Mouse (Mus musculus): ENCODE results near the gene Zfp511.

Zfp511 gene

GRCm38 (mm10) chr7:140036281-140037170, at the start of gene Zfp511, which contains the start of gene Tubgcp2:
Gene Zfp511, plus strand, starts transcription at chr7:140036391.
Gene Tubgcp2, minus strand, starts transcription at chr7:140036669.
- CTCF ChIA-PET: interaction anchor here in 1 of 4 experiments (0.7 to 0.9 kb wide), 2 partner anchors 22 to 28 kb away, joined by 3 read pairs; no protein-coding TSS in a partner anchor
- POLR2A ChIA-PET: interaction anchor here in 3 of 4 experiments (0.7 to 1.8 kb wide), 20 partner anchors 8 to 785 kb away, joined by 3 to 19 read pairs (median 4); partner anchors contain the start of genes Msx3 (in 2 of the 3), 6430531B16Rik (in 1 of the 3), Adam8 (in 1 of the 3) and Fuom (in 1 of the 3)

- POLR2A ChIA-PET: interaction anchor here in 3 of 4 experiments (0.6 to 1.2 kb wide), 3 partner anchors 15 to 70 kb away, joined by 3 to 4 read pairs (median 3); no protein-coding TSS in a partner anchor
- CTCF ChIA-PET: interaction anchor here in 1 of 4 experiments (1.1 to 1.3 kb wide), 2 partner anchors 18 to 94 kb away, joined by 3 to 5 read pairs; partner anchors contain the start of gene Kndc1
Observed at GRCm38 (mm10) chr7:139988272-139988671, 47.9 kb upstream of the Zfp511 start.

DNA sequence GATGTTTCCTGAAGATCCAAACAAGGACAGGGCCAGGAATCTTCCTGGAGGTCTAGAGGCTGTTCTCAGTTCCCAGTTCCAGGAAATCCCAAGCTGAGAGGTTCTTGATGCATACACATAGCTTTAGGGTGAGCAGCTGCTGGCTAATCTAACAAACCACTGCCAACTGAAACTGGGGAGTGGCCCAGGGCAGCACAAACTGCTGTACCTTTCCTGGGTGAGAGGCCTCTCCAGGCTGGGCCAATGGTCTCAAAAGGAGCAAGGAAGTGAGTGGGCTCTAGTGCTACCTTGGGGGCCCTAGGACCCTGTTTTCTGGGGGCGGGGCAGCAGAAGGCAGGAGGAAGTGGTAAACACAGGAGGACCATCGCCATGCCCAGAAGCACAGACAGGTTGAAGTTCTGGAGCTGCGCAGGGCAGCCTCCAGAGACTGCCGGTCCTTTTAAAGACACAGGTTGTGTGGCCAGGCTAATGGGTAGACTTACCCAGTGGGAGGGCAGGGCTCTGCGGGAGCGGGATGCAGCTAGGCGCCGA, 45.3 kb upstream of the Zfp511 start:
- CTCF ChIA-PET: interaction anchor here in 2 of 4 experiments (0.8 to 1.3 kb wide), 2 partner anchors 21 to 375 kb away, joined by 4 read pairs; no protein-coding TSS in a partner anchor
- POLR2A ChIA-PET: interaction anchor here in 3 of 4 experiments (0.5 to 3.1 kb wide), 7 partner anchors 9 to 619 kb away, joined by 3 to 12 read pairs (median 6); partner anchors contain the start of genes Tubgcp2 (in 1 of the 3) and Zfp511 (in 1 of the 3)

DNA sequence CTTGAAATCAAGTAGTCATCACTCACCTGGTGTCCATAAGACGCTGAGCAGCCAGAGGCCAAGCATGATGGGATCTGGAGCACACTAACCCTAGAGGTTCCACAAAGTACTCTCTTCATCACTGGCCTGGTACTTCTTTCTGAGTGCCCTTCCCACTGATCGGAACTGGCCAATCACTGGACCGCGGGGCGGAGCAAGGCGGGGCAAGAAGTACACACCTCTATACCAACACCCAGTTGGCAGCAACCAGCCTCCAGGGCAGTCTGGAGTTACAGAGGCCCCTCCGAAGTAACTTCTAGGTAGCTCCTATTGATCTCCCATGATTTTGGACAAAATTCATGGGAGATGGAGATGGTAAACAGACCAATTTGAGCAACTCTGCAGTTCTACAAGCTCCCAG, 43.8 kb upstream of the Zfp511 start, which contains the start of gene Adam8:
Gene Adam8, minus strand, starts transcription at position 157 of the 400 bp plus-strand sequence.
- ChIA-PET POLR2A (interaction anchor here (0.7 to 3.1 kb wide), 12 partner anchors 14 to 102 kb away, joined by 3 to 12 read pairs (median 4); partner anchors contain the start of genes 6430531B16Rik (in 3 of the 4), Tubgcp2 (in 1 of the 4) and Zfp511 (in 1 of the 4)), CTCF (interaction anchor here in 3 of 4 experiments (0.6 to 3.5 kb wide), 9 partner anchors 10 to 290 kb away, joined by 3 to 51 read pairs (median 3); no protein-coding TSS in a partner anchor)

DNA sequence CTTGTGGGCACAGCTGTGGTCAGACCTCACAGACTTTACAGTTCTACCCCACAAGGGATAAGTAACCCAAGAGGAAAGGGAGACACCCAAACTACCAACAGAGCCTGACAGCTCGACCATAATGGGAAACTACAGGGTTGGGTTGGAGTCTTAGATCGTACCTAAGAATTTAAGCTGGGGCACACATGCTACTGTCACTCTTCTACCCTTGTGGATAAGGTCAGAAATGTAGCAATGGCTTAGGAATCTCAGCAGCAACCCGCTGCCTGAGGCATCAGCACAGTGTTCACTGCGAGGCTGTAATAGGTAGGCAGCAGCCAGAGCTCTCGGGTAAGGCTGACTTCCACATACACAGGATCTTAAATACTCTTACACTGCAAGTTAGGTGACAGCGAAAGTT, 42.7 kb upstream of the Zfp511 start:
- ChIA-PET POLR2A (interaction anchor here in 3 of 4 experiments (0.9 to 3.1 kb wide), 12 partner anchors 8 to 804 kb away, joined by 3 to 12 read pairs (median 4); partner anchors contain the start of gene 6430531B16Rik (in 1 of the 3)), CTCF (interaction anchor here (0.5 to 3.5 kb wide), 14 partner anchors 9 to 353 kb away, joined by 3 to 51 read pairs (median 9); partner anchors contain the start of gene 6430531B16Rik (in 1 of the 4))

- POLR2A ChIA-PET: interaction anchor here in 3 of 4 experiments (0.8 to 2.8 kb wide), 19 partner anchors 8 to 404 kb away, joined by 3 to 10 read pairs (median 3); partner anchors contain the start of genes 6430531B16Rik (in 2 of the 3), Tubgcp2 (in 1 of the 3) and Zfp511 (in 1 of the 3)
- CTCF ChIA-PET: interaction anchor here (0.6 to 3.5 kb wide), 60 partner anchors 8 to 833 kb away, joined by 3 to 51 read pairs (median 5); partner anchors contain the start of genes Kndc1 (in 3 of the 4), 6430531B16Rik (in 1 of the 4), Adgra1 (in 1 of the 4) and Utf1 (in 1 of the 4)
Observed at GRCm38 (mm10) chr7:139994202-139994601, 42.0 kb upstream of the Zfp511 start.

GRCm38 (mm10) chr7:139994676-139995075, 41.5 kb upstream of the Zfp511 start:
- POLR2A ChIA-PET: interaction anchor here in 3 of 4 experiments (0.8 to 2.8 kb wide), 22 partner anchors 9 to 404 kb away, joined by 3 to 10 read pairs (median 3); partner anchors contain the start of genes 6430531B16Rik (in 2 of the 3), Tubgcp2 (in 1 of the 3) and Zfp511 (in 1 of the 3)
- CTCF ChIA-PET: interaction anchor here (0.6 to 3.5 kb wide), 63 partner anchors 9 to 832 kb away, joined by 3 to 51 read pairs (median 4); partner anchors contain the start of genes Kndc1 (in 3 of the 4), 6430531B16Rik (in 1 of the 4), Adgra1 (in 1 of the 4) and Utf1 (in 1 of the 4)

- ChIA-PET POLR2A (interaction anchor here in 1 of 4 experiments (1.4 kb wide), 1 partner anchor 68 kb away, joined by 3 read pairs; no protein-coding TSS in a partner anchor), CTCF (no interaction called here)
Observed at GRCm38 (mm10) chr7:139998691-139999350, 37.4 kb upstream of the Zfp511 start.

- CTCF ChIA-PET: interaction anchor here in 2 of 4 experiments (0.7 kb wide), 2 partner anchors 31 to 62 kb away, joined by 3 to 4 read pairs; no protein-coding TSS in a partner anchor
- POLR2A ChIA-PET: interaction anchor here in 1 of 4 experiments (1.1 to 1.5 kb wide), 2 partner anchors 15 to 31 kb away, joined by 3 to 4 read pairs; no protein-coding TSS in a partner anchor
Observed at GRCm38 (mm10) chr7:140001086-140001740, 35.0 kb upstream of the Zfp511 start.

- POLR2A ChIA-PET: interaction anchor here in 1 of 4 experiments (1.0 kb wide), 1 partner anchor 11 kb away, joined by 3 read pairs; no protein-coding TSS in a partner anchor
- CTCF ChIA-PET: interaction anchor here in 1 of 4 experiments (0.8 kb wide), 1 partner anchor 10 kb away, joined by 3 read pairs; no protein-coding TSS in a partner anchor
Observed at GRCm38 (mm10) chr7:140004666-140005065, 31.5 kb upstream of the Zfp511 start.

- ChIA-PET POLR2A (interaction anchor here in 2 of 4 experiments (0.9 to 1.2 kb wide), 3 partner anchors 12 to 43 kb away, joined by 3 read pairs; no protein-coding TSS in a partner anchor), CTCF (interaction anchor here in 1 of 4 experiments (0.6 to 0.7 kb wide), 2 partner anchors 15 to 20 kb away, joined by 3 read pairs; no protein-coding TSS in a partner anchor)
Observed at GRCm38 (mm10) chr7:140006861-140007611, 29.2 kb upstream of the Zfp511 start.

GRCm38 (mm10) chr7:140007781-140008180, 28.4 kb upstream of the Zfp511 start:
- POLR2A ChIA-PET: interaction anchor here in 2 of 4 experiments (0.7 to 1.2 kb wide), 6 partner anchors 13 to 147 kb away, joined by 3 to 4 read pairs (median 3); no protein-coding TSS in a partner anchor
- CTCF ChIA-PET: interaction anchor here in 2 of 4 experiments (0.7 to 1.0 kb wide), 2 partner anchors 29 to 92 kb away, joined by 3 to 12 read pairs; partner anchors contain the start of genes Tubgcp2 (in 1 of the 2) and Zfp511 (in 1 of the 2)

DNA sequence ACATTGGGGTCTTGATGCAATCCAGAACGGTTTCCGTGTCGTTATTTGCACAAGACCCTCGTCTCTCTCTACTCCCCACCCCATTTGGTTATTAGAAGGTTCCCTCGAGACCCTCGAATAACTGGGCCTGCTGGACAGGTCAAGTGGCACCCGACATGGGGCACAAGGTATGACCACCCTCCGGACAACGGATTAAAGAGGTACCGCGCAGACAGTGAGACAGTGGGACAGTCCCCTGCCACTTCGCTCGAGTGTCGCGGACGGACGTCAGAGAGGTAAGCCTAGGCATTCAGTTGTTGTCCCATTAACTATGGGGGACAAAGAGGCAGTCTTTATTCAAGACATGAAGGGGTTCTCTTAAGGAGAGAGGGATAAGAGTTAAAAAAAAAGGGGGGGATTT, 24.9 kb upstream of the Zfp511 start:
- POLR2A ChIA-PET: no interaction called here
- CTCF ChIA-PET: no interaction called here

DNA sequence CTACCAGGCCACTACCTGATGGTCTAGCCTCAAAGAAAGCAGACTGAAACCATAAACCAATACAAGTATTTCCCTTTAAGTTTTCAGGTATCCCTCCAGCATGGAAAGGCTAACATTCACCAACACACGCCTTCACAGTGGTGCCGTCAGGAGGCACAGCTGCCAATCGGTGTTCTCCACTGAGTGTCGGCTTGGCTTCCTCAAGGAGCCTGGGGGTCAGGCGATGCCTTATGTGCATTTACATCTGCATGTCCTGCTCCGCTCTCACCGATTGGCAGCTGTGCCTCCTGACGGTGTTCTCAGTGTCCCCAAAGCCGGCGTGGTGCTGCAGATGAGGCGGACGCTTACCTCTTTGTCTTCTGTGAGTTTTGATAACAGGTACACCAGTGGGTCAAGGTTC, 4.4 kb upstream of the Zfp511 start:
- ChIA-PET CTCF (no interaction called here), POLR2A (interaction anchor here in 2 of 4 experiments (0.6 to 1.2 kb wide), 3 partner anchors 15 to 985 kb away, joined by 3 to 4 read pairs (median 3); no protein-coding TSS in a partner anchor)

- ChIA-PET POLR2A (interaction anchor here in 2 of 4 experiments (0.6 to 0.9 kb wide), 4 partner anchors 41 to 985 kb away, joined by 3 to 4 read pairs (median 3); no protein-coding TSS in a partner anchor), CTCF (no interaction called here)
Observed at GRCm38 (mm10) chr7:140032366-140032765, 3.8 kb upstream of the Zfp511 start.
